Mouse (Mus musculus): Measurements from ENCODE around the gene Fbxo30.

Gene Fbxo30

GRCm38 (mm10) chr10:11322316-11322715 is 41.2 kb downstream of the Fbxo30 start:
- no peak for DNase-seq (ENCODE audit: low read depth)

DNA sequence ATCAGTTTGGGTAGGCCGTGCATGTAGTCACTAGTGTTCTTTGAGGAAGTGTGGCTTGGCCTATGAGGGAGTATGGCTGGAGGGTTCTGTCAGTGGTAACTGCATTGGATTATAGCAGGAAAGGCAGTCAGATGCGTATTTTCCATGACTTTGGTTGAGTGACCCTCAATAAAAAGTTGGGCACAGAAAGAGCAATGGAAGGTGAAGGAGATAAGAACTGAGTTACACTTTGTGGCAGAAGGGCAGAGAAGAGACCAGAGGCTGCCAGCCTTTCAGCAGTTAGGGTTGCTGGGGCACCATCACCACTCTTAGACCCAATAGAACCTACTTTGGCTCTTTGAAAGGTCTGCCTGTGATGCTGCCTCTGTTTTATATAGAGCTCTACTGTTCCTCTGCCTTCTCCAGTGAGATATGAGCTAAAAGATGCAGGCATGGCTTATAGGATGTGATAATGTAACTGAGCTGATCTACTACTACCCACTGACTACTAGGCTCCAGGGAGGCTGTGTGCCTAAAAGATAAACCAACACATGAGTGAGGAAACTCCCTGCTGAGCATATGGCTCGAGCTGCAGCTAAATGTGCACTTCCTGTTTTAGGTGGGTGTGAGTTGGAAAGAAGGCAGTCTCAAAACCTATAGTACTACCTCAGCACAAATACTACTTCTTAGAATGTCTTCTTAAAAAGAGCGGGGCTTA is 42.2 kb downstream of the Fbxo30 start:
- DNase-seq (ENCODE audit: low read depth) = no peak

DNA sequence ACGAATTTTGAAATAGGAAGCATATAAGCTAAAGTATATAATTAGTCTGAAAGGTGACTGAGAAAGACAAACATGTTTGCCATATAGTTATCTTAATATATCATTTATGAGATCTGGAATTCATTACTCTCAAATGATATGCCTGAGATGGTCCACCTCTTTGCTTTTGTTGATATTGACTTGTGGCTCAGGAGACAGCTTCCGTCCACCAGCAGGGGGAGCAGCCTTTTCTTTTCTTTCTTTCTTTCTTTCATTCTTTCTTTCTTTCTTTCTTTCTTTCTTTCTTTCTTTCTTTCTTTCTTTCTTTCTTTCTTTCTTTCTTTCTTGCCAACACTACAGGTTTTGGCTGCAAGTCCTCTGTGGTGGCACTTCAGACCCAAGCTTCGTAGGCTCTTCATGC is 45.4 kb downstream of the Fbxo30 start:
- DNase-seq (ENCODE audit: low read depth) = no peak

GRCm38 (mm10) chr10:11343205-11344141 is 62.3 kb downstream of the Fbxo30 start, which contains the start of gene Epm2a:
Epm2a (plus strand) TSS chr10:11343404.
- peak; percentile 64 for DNase-seq (ENCODE audit: low read depth)

- DNase-seq (ENCODE audit: low read depth) = no peak
These were observed 63.7 kb downstream of the Fbxo30 start for GRCm38 (mm10) chr10:11344536-11345468.
